Mouse (Mus musculus): ENCODE measurements around the gene BC067074. TPM values are rescaled to one million over a fixed set of nuclear protein-coding genes. Genes with fewer than 3 reads are reported as not detected.

The BC067074 gene
- polyA plus RNA-seq, 1 experiment from 2014 or later, result 3.1 TPM

DNA sequence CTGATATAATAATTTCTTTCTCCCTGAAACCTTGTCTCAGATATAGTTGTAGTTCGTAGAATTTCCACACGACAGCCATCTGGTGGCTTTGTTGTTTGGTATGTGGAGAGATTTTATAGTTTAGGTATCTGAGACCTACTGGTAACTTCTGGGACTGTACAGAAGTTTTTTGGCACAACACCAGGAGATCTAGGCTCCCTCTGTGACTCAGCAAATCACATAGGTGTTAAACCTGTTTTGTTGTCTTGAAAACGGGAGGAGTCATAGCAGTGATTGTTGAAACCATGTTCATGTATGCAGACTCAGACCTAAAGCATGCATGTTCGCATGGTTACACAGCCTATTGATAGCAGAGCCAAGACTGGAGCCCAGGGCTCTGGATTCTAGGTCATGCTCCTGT, 61.0 kb downstream of the BC067074 start:
- WGBS, result 82% methylated on average over 4 of the region's 4 CpGs
- no peaks in the 10 kb centered on the region for H3K36me3 ChIP-seq
- no peak overlapping the region for H3K4me2 ChIP-seq
- H3K27me3 ChIP-seq (replicated peaks), result no peaks in the 10 kb centered on the region
- H3K4me3 ChIP-seq, result no peak overlapping the region
- peaks cover 31% of the 10 kb centered on the region for H3K4me1 ChIP-seq
- no peak overlapping the region for H3K27ac ChIP-seq (replicated peaks)
- H3K9me3 ChIP-seq, result no peaks in the 10 kb centered on the region
- H3K9ac ChIP-seq, result no peak overlapping the region
- no peak for ATAC-seq (ENCODE audit: extremely low read depth, insufficient number of reproducible peaks, low FRiP score, low TSS enrichment)

DNA sequence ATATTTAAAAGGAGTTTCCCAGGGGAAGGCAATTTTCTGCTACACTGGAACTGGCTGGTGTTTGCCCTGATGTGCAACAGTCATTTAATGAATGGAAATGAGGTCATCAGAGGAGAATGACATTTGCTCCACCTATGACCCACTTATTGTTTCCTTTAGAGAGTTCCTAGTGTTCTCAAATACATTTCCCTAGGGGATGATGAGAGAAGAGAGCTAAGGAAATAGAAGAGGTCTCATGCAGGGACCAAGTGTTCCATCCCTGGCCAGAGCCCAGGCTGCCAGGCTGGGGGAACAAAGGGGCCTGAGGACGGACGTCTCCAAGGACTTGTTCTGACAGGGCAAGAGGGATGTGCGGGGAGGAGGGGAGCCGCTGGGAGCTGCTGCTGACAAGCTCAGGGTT, 62.1 kb downstream of the BC067074 start:
- 44% methylated on average over 4 of the region's 4 CpGs for WGBS
- no peak for ATAC-seq (ENCODE audit: extremely low read depth, insufficient number of reproducible peaks, low FRiP score, low TSS enrichment)
- Histone ChIP-seq H3K9ac (no peak overlapping the region), H3K4me3 (no peak overlapping the region), H3K36me3 (no peaks in the 10 kb centered on the region), H3K27ac (replicated peaks) (no peak overlapping the region), H3K27me3 (replicated peaks) (no peaks in the 10 kb centered on the region), H3K9me3 (no peaks in the 10 kb centered on the region), H3K4me2 (no peak overlapping the region), H3K4me1 (peaks cover 38% of the 10 kb centered on the region)

DNA sequence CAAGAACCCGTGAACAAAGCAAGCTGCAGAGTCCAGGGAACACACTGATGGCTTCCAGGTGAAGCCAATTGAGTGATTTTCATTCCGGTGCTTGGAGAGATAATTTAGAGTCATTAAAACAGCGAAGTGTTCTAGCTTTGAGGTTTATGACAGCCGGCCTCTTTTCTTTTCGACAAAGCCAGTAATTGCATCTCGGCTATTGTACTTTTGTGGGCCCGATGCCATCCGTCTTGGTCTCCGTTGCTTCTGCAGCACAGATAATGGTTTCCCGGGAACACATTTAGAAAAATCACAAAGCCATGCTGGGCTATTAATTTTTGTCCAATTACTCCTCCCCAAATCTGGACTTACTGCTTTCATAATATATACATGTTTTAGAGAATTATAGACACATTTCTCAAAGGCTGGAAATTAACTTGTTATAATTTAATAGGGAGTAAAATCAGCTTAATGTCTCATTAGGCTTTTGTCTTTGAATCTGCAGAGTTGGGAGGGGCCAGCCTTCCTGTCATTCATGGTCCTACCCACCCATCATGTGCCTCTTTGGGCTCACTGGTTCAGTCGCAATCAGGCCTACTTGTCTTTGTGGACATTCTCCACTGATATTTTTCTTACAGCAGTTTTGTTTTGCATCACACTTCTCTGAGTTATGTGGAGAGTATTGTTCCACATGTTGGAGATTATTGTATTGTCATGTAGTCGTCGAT, 64.6 kb downstream of the BC067074 start:
- 81% methylated on average over 13 of the region's 13 CpGs for WGBS
- peaks cover 34% of the 10 kb centered on the region for H3K4me1 ChIP-seq
- no peak overlapping the region for H3K4me3 ChIP-seq
- no peak overlapping the region for H3K27ac ChIP-seq (replicated peaks)
- H3K4me2 ChIP-seq, result no peak overlapping the region
- no peaks in the 10 kb centered on the region for H3K27me3 ChIP-seq (replicated peaks)
- H3K9ac ChIP-seq, result no peak overlapping the region
- no peak for ATAC-seq (ENCODE audit: extremely low read depth, insufficient number of reproducible peaks, low FRiP score, low TSS enrichment)
- no peaks in the 10 kb centered on the region for H3K9me3 ChIP-seq
- H3K36me3 ChIP-seq, result no peaks in the 10 kb centered on the region

DNA sequence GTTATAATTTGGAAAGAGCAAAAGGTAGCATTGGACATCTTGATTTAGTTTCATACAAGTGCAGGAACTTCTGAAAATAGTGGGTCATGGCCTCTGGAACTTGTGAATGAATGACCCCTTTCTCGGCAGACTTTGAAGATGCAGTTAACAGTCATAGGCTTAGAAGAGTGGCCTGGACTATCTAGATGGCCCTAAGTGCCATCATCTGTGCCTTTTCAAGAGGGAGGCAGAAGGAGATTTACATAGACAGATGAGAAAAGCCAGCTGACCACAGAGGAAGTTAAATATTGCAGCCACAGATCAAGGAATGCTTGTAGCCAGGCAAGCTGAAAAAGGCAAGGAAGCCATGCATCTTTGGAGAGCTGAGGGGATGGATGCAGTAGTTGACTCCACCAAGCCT, 66.7 kb downstream of the BC067074 start:
- H3K27ac ChIP-seq (replicated peaks), result no peak overlapping the region
- H3K9ac ChIP-seq, result no peak overlapping the region
- WGBS, result 24% methylated on average over 1 of the region's 1 CpGs
- no peaks in the 10 kb centered on the region for H3K27me3 ChIP-seq (replicated peaks)
- no peaks in the 10 kb centered on the region for H3K9me3 ChIP-seq
- no peak for ATAC-seq (ENCODE audit: extremely low read depth, insufficient number of reproducible peaks, low FRiP score, low TSS enrichment)
- no peak overlapping the region for H3K4me2 ChIP-seq
- H3K4me3 ChIP-seq, result no peak overlapping the region
- peaks cover 33% of the 10 kb centered on the region for H3K4me1 ChIP-seq
- no peaks in the 10 kb centered on the region for H3K36me3 ChIP-seq

DNA sequence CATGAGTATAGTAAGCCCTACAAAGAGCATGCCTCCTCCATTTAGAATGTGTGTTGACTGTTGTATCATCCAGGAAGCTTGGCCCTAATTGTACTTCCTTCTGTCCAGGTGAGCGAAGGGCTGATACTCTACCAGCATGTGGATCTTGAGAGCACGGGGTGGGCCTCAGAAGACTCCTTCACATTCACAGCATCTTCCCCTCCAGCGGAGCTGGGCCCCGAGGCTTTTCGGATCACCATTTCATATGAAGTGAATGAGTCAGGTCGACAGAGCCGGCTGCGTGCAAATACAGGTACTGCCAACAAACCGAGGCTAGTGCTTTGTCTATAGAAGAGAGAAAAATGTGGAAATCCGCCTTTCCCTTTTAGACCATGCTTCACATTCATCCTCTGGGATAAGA, 73.0 kb downstream of the BC067074 start:
- H3K4me3 ChIP-seq, result no peak overlapping the region
- no peak overlapping the region for H3K9ac ChIP-seq
- ATAC-seq (ENCODE audit: extremely low read depth, insufficient number of reproducible peaks, low FRiP score, low TSS enrichment), result no peak
- H3K36me3 ChIP-seq, result peaks cover 14% of the 10 kb centered on the region
- no peaks in the 10 kb centered on the region for H3K9me3 ChIP-seq
- H3K4me2 ChIP-seq, result no peak overlapping the region
- 88% methylated on average over 10 of the region's 10 CpGs for WGBS
- no peaks in the 10 kb centered on the region for H3K27me3 ChIP-seq (replicated peaks)
- H3K27ac ChIP-seq (replicated peaks), result no peak overlapping the region
- peaks cover 8% of the 10 kb centered on the region; the same call in 1 of the 2 replicates for H3K4me1 ChIP-seq

DNA sequence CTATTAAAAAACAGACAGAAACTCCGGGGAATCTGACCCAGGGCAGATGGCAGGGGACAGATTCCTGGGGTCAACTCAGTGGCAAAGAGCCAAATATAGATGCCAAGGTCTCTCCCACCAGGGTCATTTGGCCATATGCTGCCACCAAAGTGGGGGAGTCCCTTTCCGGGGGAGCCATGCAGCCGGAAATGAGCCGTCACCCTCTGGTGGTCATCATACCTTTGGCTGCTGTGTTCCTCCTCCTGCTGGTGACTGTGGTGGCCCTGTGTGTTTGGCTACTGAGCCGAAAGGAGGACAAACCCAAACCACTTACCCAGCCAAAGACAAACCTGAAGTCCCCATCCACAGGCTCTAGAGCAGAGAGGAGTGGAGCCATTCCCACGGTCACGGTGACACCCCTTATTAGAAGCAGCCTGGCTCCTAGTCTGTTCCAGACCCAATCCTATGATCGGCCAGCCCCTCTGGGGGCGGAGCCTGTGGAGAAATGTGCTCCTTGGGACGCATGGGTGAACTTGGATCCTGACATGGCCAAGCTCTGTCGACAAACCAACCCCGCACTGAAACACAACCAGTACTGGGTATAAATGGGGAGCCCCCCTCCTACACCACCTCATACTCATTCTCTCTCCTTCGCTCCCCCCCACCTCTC, 76.1 kb downstream of the BC067074 start:
- peaks cover 14% of the 10 kb centered on the region for H3K36me3 ChIP-seq
- no peak overlapping the region for H3K9ac ChIP-seq
- H3K4me3 ChIP-seq, result no peak overlapping the region
- 65% methylated on average over 13 of the region's 13 CpGs for WGBS
- no peak overlapping the region for H3K4me2 ChIP-seq
- no peaks in the 10 kb centered on the region for H3K27me3 ChIP-seq (replicated peaks)
- H3K4me1 ChIP-seq, result peaks cover 8% of the 10 kb centered on the region; the same call in 1 of the 2 replicates
- no peak for ATAC-seq (ENCODE audit: extremely low read depth, insufficient number of reproducible peaks, low FRiP score, low TSS enrichment)
- H3K27ac ChIP-seq (replicated peaks), result no peak overlapping the region
- no peaks in the 10 kb centered on the region for H3K9me3 ChIP-seq

DNA sequence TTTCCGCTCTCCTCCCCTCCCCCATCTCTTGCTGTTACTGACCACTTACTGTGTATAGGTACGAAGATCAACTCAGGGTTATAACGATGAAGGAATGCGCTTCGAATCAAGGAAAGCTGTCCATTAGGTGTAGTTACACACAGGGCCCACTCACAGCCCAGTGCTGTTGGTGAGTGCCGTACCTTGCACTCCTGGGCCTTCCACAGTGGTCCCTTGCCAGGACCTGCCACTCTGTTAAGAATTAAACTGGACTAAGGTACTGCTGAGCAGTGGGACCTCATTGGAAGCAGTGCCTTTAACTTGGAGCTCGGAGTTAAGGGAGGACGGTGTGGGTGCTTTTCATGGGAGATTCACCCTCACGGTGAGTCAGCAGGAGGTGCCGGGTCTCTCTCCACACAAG, 76.7 kb downstream of the BC067074 start:
- Histone ChIP-seq H3K27me3 (replicated peaks) (no peaks in the 10 kb centered on the region), H3K27ac (replicated peaks) (no peak overlapping the region), H3K9me3 (no peaks in the 10 kb centered on the region), H3K9ac (no peak overlapping the region), H3K4me3 (no peak overlapping the region), H3K36me3 (peaks cover 14% of the 10 kb centered on the region), H3K4me2 (no peak overlapping the region), H3K4me1 (peaks cover 8% of the 10 kb centered on the region; the same call in 1 of the 2 replicates)
- 83% methylated on average over 10 of the region's 10 CpGs for WGBS
- no peak for ATAC-seq (ENCODE audit: extremely low read depth, insufficient number of reproducible peaks, low FRiP score, low TSS enrichment)

DNA sequence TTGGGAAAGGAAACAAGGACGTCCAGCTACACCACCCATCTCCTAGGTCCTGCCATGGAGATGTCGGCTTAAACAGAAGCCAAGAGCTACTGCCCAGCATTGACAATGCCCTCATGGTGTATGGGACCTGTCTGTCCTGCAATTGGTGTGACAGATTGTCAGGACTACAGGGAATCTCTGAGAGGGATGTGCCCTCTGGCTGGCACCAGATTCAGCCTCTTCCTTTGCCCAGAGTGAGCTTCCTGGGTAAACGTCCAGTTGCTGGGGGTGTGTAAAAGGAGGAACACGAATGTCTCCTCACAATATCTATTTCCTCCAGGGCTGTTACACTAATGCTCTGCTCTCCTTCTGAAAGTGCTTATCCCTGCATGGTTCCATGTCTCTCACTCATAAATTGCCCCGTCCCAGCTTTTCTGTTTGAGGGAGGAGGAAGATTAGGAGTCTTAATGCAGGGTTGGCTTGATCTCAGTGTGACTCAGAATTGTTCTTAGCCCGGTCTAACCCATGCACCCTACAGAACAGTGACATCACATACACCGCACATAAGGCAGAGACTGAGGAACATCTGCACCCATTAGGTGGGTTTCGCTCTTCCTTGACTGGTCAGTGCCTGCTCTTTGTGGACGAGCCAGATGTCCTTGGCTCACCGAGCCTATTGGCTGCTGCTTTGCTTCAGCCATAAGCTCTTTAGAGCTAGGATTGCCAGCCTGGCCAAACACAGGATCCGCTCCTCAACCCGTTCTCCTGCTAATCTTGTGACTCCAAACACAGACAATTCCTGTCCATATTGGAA, 80.5 kb downstream of the BC067074 start:
- ATAC-seq (ENCODE audit: extremely low read depth, insufficient number of reproducible peaks, low FRiP score, low TSS enrichment), result no peak
- WGBS, result 78% methylated on average over 12 of the region's 12 CpGs
- no peaks in the 10 kb centered on the region for H3K27me3 ChIP-seq (replicated peaks)

DNA sequence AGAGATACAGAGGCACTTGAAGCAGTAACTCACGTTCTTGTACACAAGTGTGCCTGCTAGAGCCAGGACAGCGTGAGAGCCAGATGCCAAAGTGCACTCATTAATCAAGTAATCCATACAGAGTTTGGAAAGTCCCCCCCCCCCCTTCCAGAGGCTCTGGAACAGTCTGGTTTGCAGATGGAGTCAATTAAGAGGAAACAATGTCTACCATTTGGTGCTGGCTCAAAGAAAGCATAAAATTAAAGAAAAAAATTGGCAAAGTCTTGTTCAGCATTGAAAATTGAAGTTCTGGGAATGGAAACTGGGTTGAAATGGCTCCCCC, 81.1 kb downstream of the BC067074 start:
- Histone ChIP-seq H3K27ac (replicated peaks) (no peak overlapping the region), H3K4me2 (no peak overlapping the region), H3K27me3 (replicated peaks) (no peaks in the 10 kb centered on the region), H3K9me3 (no peaks in the 10 kb centered on the region), H3K4me1 (no peaks in the 10 kb centered on the region), H3K4me3 (no peak overlapping the region), H3K36me3 (no peaks in the 10 kb centered on the region), H3K9ac (no peak overlapping the region)
- no peak for ATAC-seq (ENCODE audit: extremely low read depth, insufficient number of reproducible peaks, low FRiP score, low TSS enrichment)
- 33% methylated on average over 2 of the region's 2 CpGs for WGBS

More for the DNA sequence above, 80.5 kb downstream of the BC067074 start:
- no peak overlapping the region for H3K4me2 ChIP-seq
- no peaks in the 10 kb centered on the region for H3K4me1 ChIP-seq
- H3K4me3 ChIP-seq, result no peak overlapping the region
- H3K36me3 ChIP-seq, result peaks cover 2% of the 10 kb centered on the region; the same call in 1 of the 2 replicates
- H3K9me3 ChIP-seq, result no peaks in the 10 kb centered on the region
- no peak overlapping the region for H3K27ac ChIP-seq (replicated peaks)
- H3K9ac ChIP-seq, result no peak overlapping the region

DNA sequence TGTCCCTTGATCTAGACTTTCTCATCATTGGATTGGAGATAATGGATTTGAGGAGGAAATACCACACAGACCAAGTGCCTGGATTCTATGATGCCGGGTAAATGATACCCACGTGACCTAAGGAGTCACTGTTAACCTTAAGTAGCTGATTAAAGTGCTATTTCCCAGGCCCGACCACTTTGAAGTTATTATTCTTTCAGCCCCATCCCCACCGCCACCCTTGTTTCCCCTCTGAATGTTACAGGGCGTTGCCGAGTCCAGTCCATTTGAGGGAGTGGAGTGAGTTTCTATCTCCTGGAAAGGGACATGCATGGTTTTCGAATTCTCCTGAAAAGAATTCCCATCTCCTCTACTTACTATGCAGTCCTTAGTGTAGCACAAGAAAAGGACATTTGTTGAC, 84.7 kb downstream of the BC067074 start:
- no peak overlapping the region for H3K4me2 ChIP-seq

DNA sequence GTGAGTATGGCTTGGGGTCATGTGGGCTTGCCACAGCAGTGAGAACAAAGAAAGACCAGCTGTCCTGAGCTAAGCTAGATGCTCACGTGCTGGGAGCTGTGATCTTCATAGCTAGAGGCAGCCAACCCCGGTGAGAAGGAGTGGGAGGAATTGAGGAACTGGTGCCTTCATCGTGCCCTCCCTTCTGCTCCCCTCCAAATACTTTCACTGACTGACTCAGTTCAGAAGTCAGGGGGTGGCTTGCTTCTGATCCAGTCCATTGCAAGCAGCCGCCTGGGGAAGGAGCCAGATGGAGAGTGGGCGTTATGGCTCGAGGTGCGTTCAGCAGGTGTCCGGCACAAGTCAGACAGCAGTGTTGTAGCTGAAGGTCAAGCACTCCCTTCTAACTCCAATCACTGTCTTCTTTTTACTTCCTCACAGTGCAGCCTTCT, 86.0 kb downstream of the BC067074 start:
- no peaks in the 10 kb centered on the region for H3K4me1 ChIP-seq
- no peak overlapping the region for H3K4me2 ChIP-seq
- H3K4me3 ChIP-seq, result no peak overlapping the region
- H3K36me3 ChIP-seq, result no peaks in the 10 kb centered on the region
- no peak overlapping the region for H3K27ac ChIP-seq (replicated peaks)
- no peak for ATAC-seq (ENCODE audit: extremely low read depth, insufficient number of reproducible peaks, low FRiP score, low TSS enrichment)
- no peaks in the 10 kb centered on the region for H3K27me3 ChIP-seq (replicated peaks)
- H3K9me3 ChIP-seq, result no peaks in the 10 kb centered on the region
- no peak overlapping the region for H3K9ac ChIP-seq
- WGBS, result 78% methylated on average over 8 of the region's 8 CpGs

More for the DNA sequence above, 84.7 kb downstream of the BC067074 start:
- H3K27me3 ChIP-seq (replicated peaks), result no peaks in the 10 kb centered on the region
- ATAC-seq (ENCODE audit: extremely low read depth, insufficient number of reproducible peaks, low FRiP score, low TSS enrichment), result no peak
- no peaks in the 10 kb centered on the region for H3K9me3 ChIP-seq
- no peak overlapping the region for H3K9ac ChIP-seq
- 75% methylated on average over 7 of the region's 7 CpGs for WGBS
- H3K36me3 ChIP-seq, result no peaks in the 10 kb centered on the region
- H3K27ac ChIP-seq (replicated peaks), result no peak overlapping the region
- H3K4me1 ChIP-seq, result no peaks in the 10 kb centered on the region
- H3K4me3 ChIP-seq, result no peak overlapping the region

Data from heart, embryonic 13.5 days (tissue).